Mouse (Mus musculus): ENCODE data around the gene Megf8. TPM values are rescaled to one million over a fixed set of nuclear protein-coding genes. Genes with fewer than 3 reads are reported as not detected.

Gene Megf8
- polyA plus RNA-seq, 1 experiment from 2014 or later = 6.2 TPM

Other genes starting within 250 kb of the Megf8 start
- 2.4 and 4.4 TPM in 2 replicates for gene Grik5, start 244.8 kb upstream of the Megf8 start, polyA plus RNA-seq (2015; fragmentation: Nextera tagmentation; extraction: Ambion mirVana)
- 15.4 and 23.0 TPM in 2 replicates for gene Zfp574, start 244.6 kb upstream of the Megf8 start, polyA plus RNA-seq (2015; fragmentation: Nextera tagmentation; extraction: Ambion mirVana)
- gene Pou2f2, start 137.4 kb upstream of the Megf8 start, polyA plus RNA-seq (2015; fragmentation: Nextera tagmentation; extraction: Ambion mirVana) = 0.49 and 1.9 TPM in 2 replicates
- 6.6 and 9.5 TPM in 2 replicates for gene Dedd2, start 96.5 kb upstream of the Megf8 start, polyA plus RNA-seq (2015; fragmentation: Nextera tagmentation; extraction: Ambion mirVana)
- 1.7 and 2.9 TPM in 2 replicates for gene Zfp526, start 95.7 kb upstream of the Megf8 start, polyA plus RNA-seq (2015; fragmentation: Nextera tagmentation; extraction: Ambion mirVana)
- gene Gsk3a, start 79.3 kb upstream of the Megf8 start, polyA plus RNA-seq (2015; fragmentation: Nextera tagmentation; extraction: Ambion mirVana) = 6.6 and 9.8 TPM in 2 replicates
- 12.1 and 13.2 TPM in 2 replicates for gene Erf, start 66.4 kb upstream of the Megf8 start, polyA plus RNA-seq (2015; fragmentation: Nextera tagmentation; extraction: Ambion mirVana)
- 22.9 and 27.4 TPM in 2 replicates for gene Cic, start 49.5 kb upstream of the Megf8 start, polyA plus RNA-seq (2015; fragmentation: Nextera tagmentation; extraction: Ambion mirVana)
- 103 and 119 TPM in 2 replicates for gene Pafah1b3, start 19.2 kb upstream of the Megf8 start, polyA plus RNA-seq (2015; fragmentation: Nextera tagmentation; extraction: Ambion mirVana)
- gene Prr19, start 15.8 kb upstream of the Megf8 start, polyA plus RNA-seq (2015; fragmentation: Nextera tagmentation; extraction: Ambion mirVana) = 0.10 and 0.15 TPM in 2 replicates
- gene Tmem145, start 11.1 kb upstream of the Megf8 start, polyA plus RNA-seq (2015; fragmentation: Nextera tagmentation; extraction: Ambion mirVana) = 0.05 and 0.27 TPM in 2 replicates
- gene Cnfn, start 52.6 kb downstream of the Megf8 start, polyA plus RNA-seq (2015; fragmentation: Nextera tagmentation; extraction: Ambion mirVana) = 0.22 and 1.1 TPM in 2 replicates
- gene Lipe, start 81.5 kb downstream of the Megf8 start, polyA plus RNA-seq (2015; fragmentation: Nextera tagmentation; extraction: Ambion mirVana) = 5.6 and 7.7 TPM in 2 replicates
- 0.28 and 0.51 TPM in 2 replicates for gene Cxcl17, start 95.7 kb downstream of the Megf8 start, polyA plus RNA-seq (2015; fragmentation: Nextera tagmentation; extraction: Ambion mirVana)
- gene Ceacam1, start 160.4 kb downstream of the Megf8 start, polyA plus RNA-seq (2015; fragmentation: Nextera tagmentation; extraction: Ambion mirVana) = 3.0 and 4.4 TPM in 2 replicates
- not detected in 2 replicates for gene Ceacam2, start 222.7 kb downstream of the Megf8 start, polyA plus RNA-seq (2015; fragmentation: Nextera tagmentation; extraction: Ambion mirVana)